Mouse (Mus musculus): Measurements from ENCODE around the gene Trio. TPM values are rescaled to one million over a fixed set of nuclear protein-coding genes. Genes with fewer than 3 reads are reported as not detected.

Trio gene
- polyA plus RNA-seq, 1 experiment from 2014 or later: 38.1 TPM

DNA sequence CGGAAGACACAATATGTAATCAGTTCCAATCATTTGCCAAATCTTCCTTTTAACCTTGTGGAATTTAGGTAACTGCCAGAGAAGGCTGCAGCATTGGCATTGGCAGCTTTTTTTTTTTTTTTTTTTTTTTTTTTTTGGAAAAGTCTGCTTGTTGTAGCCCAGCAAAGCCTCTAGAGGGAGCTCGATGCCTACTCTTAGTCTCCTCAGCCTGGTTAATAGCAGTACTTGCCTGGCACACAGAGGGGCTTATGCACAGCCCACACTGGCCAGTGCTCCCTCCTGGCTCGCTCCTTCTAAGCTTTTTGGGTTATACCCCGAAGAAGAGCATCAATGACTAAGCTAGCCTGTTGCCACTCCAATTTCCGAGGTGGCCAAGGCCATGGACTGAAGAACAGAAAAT is 106.1 kb downstream of the Trio start:
- DNase-seq (ENCODE audit: low spot score) (peak; percentile 87), ATAC-seq (peak; percentile 75)
- Histone ChIP-seq H3K4me1 (ENCODE audit: control insufficient read depth, insufficient read depth, low read length) (peaks cover 23% of the 10 kb centered on the region), H3K4me2 (ENCODE audit: low read length) (no peak overlapping the region), H3K4me3 (ENCODE audit: low read depth, low read length) (no peak overlapping the region), H3K36me3 (ENCODE audit: control insufficient read depth, insufficient read depth, low read length) (peaks cover 5% of the 10 kb centered on the region; the same call in 1 of the 2 replicates), H3K9me3 (replicated peaks; ENCODE audit: control insufficient read depth, low read length) (no peaks in the 10 kb centered on the region), H3K9ac (ENCODE audit: low read length) (no peak overlapping the region), H3K27ac (ENCODE audit: low read depth, low read length) (no peak overlapping the region), H3K27me3 (replicated peaks; ENCODE audit: control insufficient read depth, insufficient read depth, low read length) (no peaks in the 10 kb centered on the region)
- WGBS: 16% methylated on average over 5 of the region's 5 CpGs

DNA sequence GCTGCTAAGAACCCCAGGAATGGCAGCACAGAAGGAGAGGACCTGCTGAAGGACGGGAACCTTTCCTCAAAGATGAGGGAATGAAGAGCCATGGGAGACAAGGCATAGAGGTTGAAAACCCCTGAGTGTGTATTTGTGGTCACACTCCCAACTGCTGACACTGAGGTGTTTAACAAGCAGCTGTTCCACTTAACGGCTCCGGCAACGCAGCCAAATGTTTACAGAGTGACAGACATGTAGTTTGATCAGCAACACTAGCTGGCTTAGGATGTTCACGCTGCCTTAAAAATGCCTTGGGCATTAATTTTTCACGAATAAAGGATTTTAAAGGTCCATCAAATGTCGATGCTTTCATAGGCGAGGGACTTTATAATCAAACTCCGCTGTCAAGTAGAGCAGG is 106.8 kb downstream of the Trio start:
- peaks cover 5% of the 10 kb centered on the region; the same call in 1 of the 2 replicates for H3K36me3 ChIP-seq (ENCODE audit: control insufficient read depth, insufficient read depth, low read length)
- ATAC-seq (no peak), DNase-seq (ENCODE audit: low spot score) (no peak)
- H3K9me3 ChIP-seq (replicated peaks; ENCODE audit: control insufficient read depth, low read length): no peaks in the 10 kb centered on the region
- H3K27ac ChIP-seq (ENCODE audit: low read depth, low read length): no peak overlapping the region
- H3K4me2 ChIP-seq (ENCODE audit: low read length): no peak overlapping the region
- no peak overlapping the region for H3K4me3 ChIP-seq (ENCODE audit: low read depth, low read length)
- H3K9ac ChIP-seq (ENCODE audit: low read length): peak overlapping the region; percentile 21; the same call in 1 of the 2 replicates
- no peaks in the 10 kb centered on the region for H3K27me3 ChIP-seq (replicated peaks; ENCODE audit: control insufficient read depth, insufficient read depth, low read length)
- peaks cover 17% of the 10 kb centered on the region for H3K4me1 ChIP-seq (ENCODE audit: control insufficient read depth, insufficient read depth, low read length)
- 76% methylated on average over 9 of the region's 9 CpGs for WGBS

DNA sequence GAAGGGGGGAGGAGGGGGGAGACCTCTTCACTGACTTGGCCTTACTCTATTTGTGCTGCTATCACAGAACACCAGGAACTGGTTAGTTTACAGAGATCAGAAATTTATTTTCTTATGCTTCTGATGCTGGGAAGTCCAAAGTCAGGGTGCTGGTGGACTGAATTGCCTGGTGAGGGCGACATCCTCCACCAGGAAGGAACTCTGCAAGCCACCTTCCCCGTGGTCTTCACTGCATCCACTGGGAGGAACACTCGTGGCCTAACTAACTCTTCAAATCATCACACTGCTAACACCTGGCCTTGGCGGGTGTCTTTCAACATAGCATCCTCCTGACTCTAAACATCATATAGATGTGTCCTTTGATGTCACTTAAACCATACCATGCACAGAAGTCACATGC is 109.4 kb downstream of the Trio start:
- Histone ChIP-seq H3K9ac (ENCODE audit: low read length) (no peak overlapping the region), H3K9me3 (replicated peaks; ENCODE audit: control insufficient read depth, low read length) (no peaks in the 10 kb centered on the region)
- DNase-seq (ENCODE audit: low spot score): no peak

DNA sequence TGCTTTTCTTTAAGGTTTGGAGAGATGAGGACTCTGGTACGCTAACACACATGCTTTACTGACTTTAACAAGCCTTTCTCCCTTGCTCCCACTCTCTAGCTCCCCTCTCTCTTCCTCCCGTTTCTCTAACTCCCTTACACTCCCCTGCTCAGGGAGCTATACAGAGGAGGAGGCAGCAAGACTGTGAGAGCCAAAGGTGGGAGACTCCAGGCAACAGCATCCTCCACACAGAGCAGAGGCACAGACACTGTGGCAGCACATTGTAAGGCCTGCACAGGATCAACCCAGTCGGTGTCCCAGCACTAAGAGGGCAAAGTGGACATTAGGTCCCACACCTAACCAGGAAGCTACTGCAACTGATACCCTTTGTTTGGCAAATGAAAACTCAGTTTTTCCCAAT is 112.6 kb downstream of the Trio start:
- Histone ChIP-seq H3K4me2 (ENCODE audit: low read length) (no peak overlapping the region), H3K27ac (ENCODE audit: low read depth, low read length) (no peak overlapping the region), H3K27me3 (replicated peaks; ENCODE audit: control insufficient read depth, insufficient read depth, low read length) (no peaks in the 10 kb centered on the region), H3K4me1 (ENCODE audit: control insufficient read depth, insufficient read depth, low read length) (no peaks in the 10 kb centered on the region), H3K36me3 (ENCODE audit: control insufficient read depth, insufficient read depth, low read length) (peaks cover 12% of the 10 kb centered on the region; the same call in 1 of the 2 replicates), H3K9ac (ENCODE audit: low read length) (no peak overlapping the region), H3K9me3 (replicated peaks; ENCODE audit: control insufficient read depth, low read length) (no peaks in the 10 kb centered on the region), H3K4me3 (ENCODE audit: low read depth, low read length) (no peak overlapping the region)
- no peak for ATAC-seq
- WGBS: 84% methylated on average over 3 of the region's 3 CpGs
- DNase-seq (ENCODE audit: low spot score): no peak

More for the DNA sequence above, 109.4 kb downstream of the Trio start:
- 0 out of 2 replicates have a peak, but pooled peaks cover 6% of the 10 kb centered on the region for H3K4me1 ChIP-seq (ENCODE audit: control insufficient read depth, insufficient read depth, low read length)
- H3K36me3 ChIP-seq (ENCODE audit: control insufficient read depth, insufficient read depth, low read length): peaks cover 8% of the 10 kb centered on the region; the same call in 1 of the 2 replicates
- no peak overlapping the region for H3K4me3 ChIP-seq (ENCODE audit: low read depth, low read length)
- no peak overlapping the region for H3K4me2 ChIP-seq (ENCODE audit: low read length)
- ATAC-seq: no peak
- WGBS: 62% methylated on average over 4 of the region's 4 CpGs
- no peak overlapping the region for H3K27ac ChIP-seq (ENCODE audit: low read depth, low read length)
- H3K27me3 ChIP-seq (replicated peaks; ENCODE audit: control insufficient read depth, insufficient read depth, low read length): no peaks in the 10 kb centered on the region

DNA sequence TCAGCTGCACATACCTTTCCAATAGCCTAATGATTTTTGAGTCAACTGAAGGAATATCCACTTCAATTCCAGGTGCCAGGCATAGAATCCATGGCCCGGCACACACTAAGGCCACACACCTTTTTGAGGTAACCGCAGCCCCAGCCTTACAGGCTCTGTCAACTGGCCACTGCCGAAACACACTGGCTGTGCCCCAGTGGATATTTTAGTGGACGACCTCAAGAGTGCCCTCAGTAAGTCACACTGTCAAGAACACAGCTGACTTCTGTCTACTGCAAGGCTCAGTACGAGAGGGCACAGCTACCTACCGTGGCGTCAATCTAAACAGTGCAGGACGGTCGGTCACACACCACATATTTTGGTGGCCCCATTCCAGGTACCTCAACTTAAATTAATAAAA is 114.5 kb downstream of the Trio start:
- H3K27ac ChIP-seq (ENCODE audit: low read depth, low read length): no peak overlapping the region
- H3K27me3 ChIP-seq (replicated peaks; ENCODE audit: control insufficient read depth, insufficient read depth, low read length): no peaks in the 10 kb centered on the region
- 95% methylated on average over 9 of the region's 9 CpGs for WGBS
- ATAC-seq (no peak), DNase-seq (ENCODE audit: low spot score) (no peak)
- H3K36me3 ChIP-seq (ENCODE audit: control insufficient read depth, insufficient read depth, low read length): peaks cover 8% of the 10 kb centered on the region; the same call in 1 of the 2 replicates
- no peaks in the 10 kb centered on the region for H3K9me3 ChIP-seq (replicated peaks; ENCODE audit: control insufficient read depth, low read length)
- no peak overlapping the region for H3K4me2 ChIP-seq (ENCODE audit: low read length)
- no peak overlapping the region for H3K4me3 ChIP-seq (ENCODE audit: low read depth, low read length)
- H3K9ac ChIP-seq (ENCODE audit: low read length): no peak overlapping the region
- H3K4me1 ChIP-seq (ENCODE audit: control insufficient read depth, insufficient read depth, low read length): peaks cover 11% of the 10 kb centered on the region

DNA sequence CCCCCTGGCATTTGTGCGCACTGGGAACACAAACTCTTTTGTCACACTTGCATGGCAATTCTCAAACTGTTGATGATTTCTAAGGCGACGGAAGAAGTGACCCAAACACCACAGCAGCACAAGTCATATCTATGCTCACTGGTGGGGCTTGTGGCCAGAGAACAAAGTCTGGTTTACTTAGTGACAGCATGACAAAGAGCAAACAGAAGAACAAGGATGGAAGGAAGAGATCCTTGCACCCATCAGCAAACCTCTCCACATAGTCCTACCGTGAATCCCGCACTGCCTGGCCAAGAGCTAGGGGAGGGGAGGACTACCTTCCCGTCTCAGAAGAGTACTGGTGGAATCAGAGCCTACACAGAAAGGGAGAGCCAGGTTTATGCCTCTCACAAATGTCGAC is 115.5 kb downstream of the Trio start:
- DNase-seq (ENCODE audit: low spot score) (no peak), ATAC-seq (no peak)
- no peak overlapping the region for H3K4me3 ChIP-seq (ENCODE audit: low read depth, low read length)
- 93% methylated on average over 7 of the region's 7 CpGs for WGBS
- H3K27me3 ChIP-seq (replicated peaks; ENCODE audit: control insufficient read depth, insufficient read depth, low read length): no peaks in the 10 kb centered on the region
- H3K9ac ChIP-seq (ENCODE audit: low read length): no peak overlapping the region
- H3K9me3 ChIP-seq (replicated peaks; ENCODE audit: control insufficient read depth, low read length): no peaks in the 10 kb centered on the region
- peaks cover 8% of the 10 kb centered on the region; the same call in 1 of the 2 replicates for H3K36me3 ChIP-seq (ENCODE audit: control insufficient read depth, insufficient read depth, low read length)
- H3K4me1 ChIP-seq (ENCODE audit: control insufficient read depth, insufficient read depth, low read length): peaks cover 12% of the 10 kb centered on the region
- H3K4me2 ChIP-seq (ENCODE audit: low read length): no peak overlapping the region
- no peak overlapping the region for H3K27ac ChIP-seq (ENCODE audit: low read depth, low read length)

DNA sequence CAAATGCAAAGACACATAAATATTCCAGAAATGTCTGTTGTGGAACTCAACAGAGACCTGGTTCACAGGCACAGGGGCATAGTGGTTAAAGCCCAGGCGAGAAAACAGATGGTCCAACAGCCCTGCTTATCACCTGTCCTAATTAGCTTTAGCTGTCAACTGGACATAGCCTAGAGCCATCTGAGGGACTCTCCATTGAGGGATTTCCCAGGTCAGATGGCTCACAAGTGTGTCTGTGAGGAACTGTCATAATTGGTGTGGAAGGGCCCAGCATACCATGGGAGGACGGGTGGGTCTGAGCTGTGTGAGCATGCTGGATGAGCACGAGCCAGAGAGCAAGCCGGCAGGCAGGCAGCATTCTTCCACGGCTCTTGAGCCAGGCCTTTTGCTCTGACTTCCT is 118.0 kb downstream of the Trio start:
- Histone ChIP-seq H3K27ac (ENCODE audit: low read depth, low read length) (no peak overlapping the region), H3K9ac (ENCODE audit: low read length) (no peak overlapping the region), H3K36me3 (ENCODE audit: control insufficient read depth, insufficient read depth, low read length) (peaks cover 21% of the 10 kb centered on the region; the same call in 1 of the 2 replicates), H3K27me3 (replicated peaks; ENCODE audit: control insufficient read depth, insufficient read depth, low read length) (no peaks in the 10 kb centered on the region), H3K4me1 (ENCODE audit: control insufficient read depth, insufficient read depth, low read length) (peaks cover 20% of the 10 kb centered on the region), H3K4me2 (ENCODE audit: low read length) (no peak overlapping the region), H3K4me3 (ENCODE audit: low read depth, low read length) (no peak overlapping the region), H3K9me3 (replicated peaks; ENCODE audit: control insufficient read depth, low read length) (no peaks in the 10 kb centered on the region)
- 74% methylated on average over 5 of the region's 5 CpGs for WGBS
- peak; percentile 22; the same call in 1 of the 2 replicates for ATAC-seq
- no peak for DNase-seq (ENCODE audit: low spot score)

DNA sequence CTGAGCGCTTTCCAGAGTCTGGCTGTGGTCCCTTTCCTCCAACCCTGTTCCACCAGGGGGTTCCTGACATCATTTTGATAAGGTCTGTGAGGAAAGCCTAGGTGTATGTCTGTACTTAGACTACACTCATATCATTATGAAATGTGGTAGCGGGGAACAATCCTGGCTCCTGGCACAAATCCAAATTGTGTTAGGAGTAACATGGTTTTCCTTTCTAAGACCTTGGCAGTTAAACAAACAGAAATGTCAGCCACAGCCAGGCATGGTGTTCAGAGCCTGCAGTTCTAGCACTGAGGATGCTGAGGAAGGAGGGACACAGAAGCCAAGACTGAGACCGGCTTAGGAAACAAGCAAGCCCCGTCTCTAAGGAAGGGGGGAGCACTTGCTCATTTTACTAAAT is 119.2 kb downstream of the Trio start:
- 41% methylated on average over 4 of the region's 4 CpGs for WGBS
- H3K36me3 ChIP-seq (ENCODE audit: control insufficient read depth, insufficient read depth, low read length): peaks cover 27% of the 10 kb centered on the region; the same call in 1 of the 2 replicates
- DNase-seq (ENCODE audit: low spot score) (peak; percentile 57), ATAC-seq (no peak)
- no peak overlapping the region for H3K9ac ChIP-seq (ENCODE audit: low read length)
- no peak overlapping the region for H3K27ac ChIP-seq (ENCODE audit: low read depth, low read length)
- H3K4me3 ChIP-seq (ENCODE audit: low read depth, low read length): no peak overlapping the region
- no peaks in the 10 kb centered on the region for H3K27me3 ChIP-seq (replicated peaks; ENCODE audit: control insufficient read depth, insufficient read depth, low read length)
- H3K4me1 ChIP-seq (ENCODE audit: control insufficient read depth, insufficient read depth, low read length): peaks cover 20% of the 10 kb centered on the region
- no peak overlapping the region for H3K4me2 ChIP-seq (ENCODE audit: low read length)
- H3K9me3 ChIP-seq (replicated peaks; ENCODE audit: control insufficient read depth, low read length): no peaks in the 10 kb centered on the region

DNA sequence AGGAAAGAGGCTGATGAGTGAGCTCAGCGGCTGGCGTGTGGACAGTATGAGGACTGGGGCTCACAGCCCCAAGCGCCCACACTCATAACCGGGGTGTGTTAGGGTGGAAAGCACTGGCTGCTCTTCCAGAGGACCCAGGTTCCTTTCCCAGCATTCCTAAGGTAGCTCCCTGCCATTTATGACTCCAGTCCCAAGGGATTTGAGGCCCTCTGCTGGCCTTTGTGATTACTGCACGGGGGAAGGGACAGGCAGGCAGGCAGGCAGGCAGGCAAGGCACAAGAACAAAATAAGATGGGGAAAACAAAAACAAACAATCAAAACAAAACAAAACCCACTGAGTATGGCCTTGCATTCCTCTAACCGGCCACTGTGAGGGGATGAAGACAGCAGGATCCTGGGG is 120.3 kb downstream of the Trio start:
- Histone ChIP-seq H3K27me3 (replicated peaks; ENCODE audit: control insufficient read depth, insufficient read depth, low read length) (no peaks in the 10 kb centered on the region), H3K36me3 (ENCODE audit: control insufficient read depth, insufficient read depth, low read length) (peaks cover 34% of the 10 kb centered on the region), H3K9me3 (replicated peaks; ENCODE audit: control insufficient read depth, low read length) (no peaks in the 10 kb centered on the region), H3K4me2 (ENCODE audit: low read length) (no peak overlapping the region), H3K4me1 (ENCODE audit: control insufficient read depth, insufficient read depth, low read length) (peaks cover 20% of the 10 kb centered on the region), H3K4me3 (ENCODE audit: low read depth, low read length) (no peak overlapping the region), H3K27ac (ENCODE audit: low read depth, low read length) (no peak overlapping the region), H3K9ac (ENCODE audit: low read length) (no peak overlapping the region)
- ATAC-seq (peak; percentile 17; the same call in 1 of the 2 replicates), DNase-seq (ENCODE audit: low spot score) (peak; percentile 69)
- WGBS: 71% methylated on average over 6 of the region's 6 CpGs

Measured in forebrain, embryonic 14.5 days (tissue).